Mouse (Mus musculus) CD4-positive, CD25-positive, alpha-beta regulatory T cell, adult 4 months (primary cell): ENCODE measurements around the gene Actr1b. TPM values are rescaled to one million over a fixed set of nuclear protein-coding genes. Genes with fewer than 3 reads are reported as not detected.
A peak's percentile ranks its signal among the peaks of the same experiment; 100 is the strongest.
"Not testable (repeated sequence)": the region's sequence is repeated elsewhere in the genome, so short reads cannot be mapped to it uniquely, and the experiment has no call there.

Experiments used
- ATAC-seq: one replicate; pipeline ENCODE4 v1.8.0; 2017
- polyA plus RNA-seq, 2 experiments: library from polyadenylated mRNA; unstranded; fragments of 100-300 nt; shearing (Covaris generic); gene quantifications; one replicate each; pipeline ENCODE4 v1.2.1; 2017

Actr1b gene
- polyA plus RNA-seq, 2 experiments from 2014 or later: 39.0 to 63.5 TPM

DNA sequence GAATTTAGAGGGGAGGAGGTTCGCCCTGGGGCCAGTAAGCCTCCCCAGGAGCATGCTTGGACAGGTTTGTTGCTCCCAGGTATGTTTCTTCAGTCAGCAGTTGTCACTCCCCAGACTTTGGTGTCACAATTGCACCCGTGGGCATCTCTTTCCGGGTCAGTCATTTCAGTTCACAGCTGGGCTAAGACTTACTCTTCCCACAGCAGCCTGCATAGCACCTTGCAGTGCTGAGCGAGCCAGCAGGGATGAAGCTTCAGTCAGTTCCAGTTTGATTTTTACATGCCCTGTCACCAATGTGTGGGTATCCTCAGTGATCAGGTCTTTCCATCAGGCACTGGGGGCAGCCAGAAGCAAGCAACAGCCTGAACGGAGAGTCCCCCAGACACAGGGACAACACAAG, 17.2 kb downstream of the Actr1b start:
- ATAC-seq: no peak

DNA sequence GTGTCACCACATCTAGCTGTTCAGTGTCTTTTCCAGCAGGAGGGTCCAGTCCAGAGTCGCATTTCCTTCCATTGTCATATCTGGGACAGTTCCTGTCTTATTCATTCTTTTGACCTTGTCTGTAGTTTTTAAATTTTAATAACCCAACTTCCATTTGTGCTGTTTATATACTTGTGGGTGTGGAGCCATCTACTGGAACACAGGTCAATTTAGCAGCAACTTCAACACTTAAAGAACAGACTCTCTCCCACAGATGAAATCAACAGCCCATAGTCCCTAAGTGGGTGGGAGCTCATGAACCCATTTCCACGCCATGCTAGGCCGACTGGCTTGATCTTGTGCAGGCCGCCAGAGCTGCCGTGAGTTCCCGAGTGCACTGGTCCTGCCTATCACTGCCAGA, 17.8 kb downstream of the Actr1b start:
- no peak for ATAC-seq

DNA sequence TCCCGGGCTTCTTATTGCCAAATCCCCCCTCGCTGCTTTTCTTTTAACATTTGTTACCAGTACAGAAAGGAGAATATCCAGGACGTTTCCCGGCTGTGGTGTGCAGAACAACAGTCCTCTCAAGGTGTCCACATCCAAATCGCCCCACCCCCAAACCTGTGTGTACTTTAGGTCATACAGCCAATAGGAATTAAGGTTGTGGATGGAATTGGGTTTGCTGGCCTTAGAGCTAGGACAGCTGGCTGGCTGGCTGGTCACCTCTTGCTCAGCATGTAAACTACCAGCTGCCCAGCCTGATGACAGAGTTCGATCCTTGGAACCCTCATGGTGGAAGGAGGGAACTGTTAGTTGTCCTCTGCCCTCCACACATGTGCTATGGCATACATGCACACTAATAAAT, 19.4 kb downstream of the Actr1b start:
- ATAC-seq: no peak

DNA sequence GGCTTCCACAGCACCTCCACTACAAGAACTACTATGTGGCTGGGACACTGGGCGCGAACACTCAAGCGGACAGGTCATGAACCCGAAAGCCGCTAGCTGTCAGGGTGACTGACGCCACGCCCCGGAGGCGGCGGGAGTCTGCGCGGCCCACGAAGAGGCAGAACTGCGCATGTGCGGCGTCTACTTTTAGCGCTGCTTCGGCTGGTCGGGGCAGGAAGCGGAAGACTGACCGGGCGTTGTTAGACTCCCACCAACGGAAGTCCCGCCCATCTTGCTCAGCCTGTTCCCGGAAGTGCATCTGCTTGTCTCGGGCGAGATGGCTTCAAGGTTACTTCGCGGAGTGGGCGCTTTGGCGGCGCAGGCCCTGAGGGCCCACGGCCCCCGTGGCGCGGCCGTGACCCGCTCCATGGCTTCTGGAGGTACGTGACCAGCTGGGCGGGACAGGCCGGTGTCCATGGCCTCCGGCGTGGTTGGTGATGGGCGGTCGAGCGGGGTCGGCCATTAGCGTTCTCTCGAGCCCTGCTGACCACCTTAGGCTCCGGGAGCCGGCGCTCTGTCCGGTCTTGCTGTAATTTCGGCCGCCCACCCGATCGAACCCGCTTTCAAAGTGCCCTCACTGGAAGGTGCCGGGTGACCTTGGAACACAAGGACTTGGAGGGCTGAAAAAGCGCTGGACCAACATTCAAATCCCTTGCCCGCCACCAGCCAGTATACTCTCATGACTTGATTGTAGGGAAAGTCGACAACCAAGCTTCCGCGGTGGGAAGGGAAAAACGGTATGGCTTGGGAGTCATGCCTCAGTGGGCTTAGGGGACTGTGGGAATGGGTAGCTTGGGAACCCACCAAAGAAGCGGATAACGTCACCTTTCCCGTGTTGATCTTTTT, 22.7 kb downstream of the Actr1b start, which contains the start of gene Cox5b:
TSS of gene Cox5b (plus strand) at position 179 of the 885 bp plus-strand sequence.
- peak; percentile 98 for ATAC-seq

DNA sequence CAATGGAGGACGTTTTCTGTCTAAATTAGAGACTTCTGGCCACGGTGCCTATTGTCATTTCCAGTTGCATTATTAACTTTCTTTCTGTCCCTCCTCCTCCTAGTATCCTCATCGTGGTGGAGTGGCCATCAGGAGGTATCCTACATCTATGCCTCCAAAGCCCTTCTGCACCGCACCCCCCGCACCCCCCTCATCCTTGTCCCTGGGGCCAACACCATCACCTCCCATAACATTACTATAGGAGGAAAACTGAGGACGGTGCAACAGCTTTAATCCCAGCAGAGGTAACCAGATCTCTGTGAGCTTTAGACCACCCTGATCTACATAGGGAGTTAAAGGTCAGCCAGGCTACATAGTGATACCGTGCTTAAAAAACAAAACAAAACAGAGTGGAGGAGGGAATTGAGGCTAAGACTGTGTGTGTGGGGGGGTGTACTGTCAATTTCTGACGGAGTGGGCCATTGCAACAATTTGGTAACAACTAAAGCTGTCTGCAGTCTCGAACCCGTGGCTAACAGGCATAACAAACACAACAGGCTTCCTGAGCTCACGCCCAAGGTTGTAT, 23.5 kb downstream of the Actr1b start:
- no peak for ATAC-seq

DNA sequence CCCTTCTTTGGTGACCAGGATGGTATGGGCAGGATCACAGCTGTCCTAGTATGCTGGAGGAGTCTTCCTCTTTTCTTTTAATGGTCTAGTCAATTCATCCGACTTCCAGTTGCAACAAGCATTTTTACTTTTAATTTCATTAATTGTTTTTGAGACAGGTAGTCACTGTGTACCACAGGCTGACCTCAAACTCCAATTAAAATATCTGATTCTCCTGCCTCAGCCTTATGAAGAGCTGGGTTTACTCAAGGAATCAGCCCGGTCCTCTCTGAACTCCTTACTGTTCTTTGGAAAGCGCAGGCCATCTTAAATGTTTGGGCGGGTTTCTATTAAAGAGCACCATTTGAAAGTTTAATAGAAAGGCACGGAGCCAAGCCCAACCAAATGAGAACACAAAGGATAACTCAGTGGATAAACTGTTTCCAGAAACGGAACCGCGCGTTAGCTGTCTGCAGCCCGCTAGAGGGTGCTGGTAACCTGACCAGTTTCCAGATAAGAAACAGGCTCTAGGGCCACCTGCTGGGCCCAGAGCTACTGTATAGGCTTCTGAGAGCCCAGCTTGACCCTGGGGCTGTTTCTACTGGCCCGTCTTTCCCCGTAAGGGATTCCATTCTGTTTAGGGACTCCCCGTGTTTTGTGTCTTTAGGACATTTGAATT, 30.3 kb downstream of the Actr1b start:
- ATAC-seq: peak; percentile 68

DNA sequence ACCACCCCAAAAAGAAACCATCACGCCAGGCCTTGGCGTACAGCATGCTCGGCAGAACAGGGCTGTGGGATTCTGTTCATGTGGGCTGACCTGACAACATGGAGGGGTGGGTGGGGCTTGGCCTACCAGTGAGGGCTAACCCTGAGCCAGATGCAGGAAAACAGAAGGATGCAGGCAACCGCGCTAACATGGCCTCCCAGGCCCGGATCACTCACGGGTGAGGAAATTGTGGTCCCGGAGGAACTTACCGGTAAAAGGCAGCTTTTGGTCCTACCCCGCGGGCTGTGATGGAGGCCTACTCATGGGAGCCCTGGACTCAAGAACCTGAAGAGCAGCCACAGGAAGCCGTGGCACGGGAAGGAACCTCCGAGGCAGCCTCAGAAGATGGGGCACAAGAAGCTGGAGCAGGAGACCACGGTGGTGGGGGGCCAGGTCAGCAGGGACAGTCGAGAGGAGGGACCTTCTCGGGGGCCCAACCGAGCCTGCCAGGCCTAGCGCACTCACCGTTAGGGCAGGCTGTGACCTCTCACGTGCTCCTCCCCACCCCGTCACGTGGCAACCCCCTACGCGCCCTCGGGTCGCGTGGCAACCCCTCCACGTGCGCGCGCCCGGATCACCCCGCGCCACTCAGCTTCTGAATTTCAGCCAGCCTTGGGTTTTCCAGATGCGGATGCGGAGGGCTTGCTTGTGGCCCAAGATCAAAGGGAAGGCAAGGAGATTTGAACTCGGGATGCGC, 31.4 kb downstream of the Actr1b start, which contains the start of gene Fam178b:
TSS of gene Fam178b (minus strand) at position 564 of the 736 bp plus-strand sequence.
- no peak for ATAC-seq

DNA sequence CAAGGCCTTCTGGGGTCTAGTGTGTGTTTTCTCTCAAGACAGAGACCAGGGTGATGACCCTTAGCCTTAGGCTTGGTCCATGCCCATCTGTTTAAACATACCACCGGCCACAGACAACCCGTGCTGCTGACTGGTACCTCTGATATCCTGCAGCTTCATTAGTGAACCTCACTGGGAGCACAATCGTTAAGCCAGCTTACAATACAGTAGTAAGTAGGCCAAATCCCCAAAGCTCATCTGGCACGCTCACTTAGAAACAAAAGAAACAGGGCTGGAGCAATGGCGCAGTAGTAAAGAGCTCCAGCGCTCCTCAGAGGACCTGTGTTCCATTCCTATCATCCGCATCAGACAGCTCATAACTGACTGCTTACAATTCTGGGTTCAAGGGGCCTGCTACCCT, 33.3 kb downstream of the Actr1b start:
- ATAC-seq: no peak

DNA sequence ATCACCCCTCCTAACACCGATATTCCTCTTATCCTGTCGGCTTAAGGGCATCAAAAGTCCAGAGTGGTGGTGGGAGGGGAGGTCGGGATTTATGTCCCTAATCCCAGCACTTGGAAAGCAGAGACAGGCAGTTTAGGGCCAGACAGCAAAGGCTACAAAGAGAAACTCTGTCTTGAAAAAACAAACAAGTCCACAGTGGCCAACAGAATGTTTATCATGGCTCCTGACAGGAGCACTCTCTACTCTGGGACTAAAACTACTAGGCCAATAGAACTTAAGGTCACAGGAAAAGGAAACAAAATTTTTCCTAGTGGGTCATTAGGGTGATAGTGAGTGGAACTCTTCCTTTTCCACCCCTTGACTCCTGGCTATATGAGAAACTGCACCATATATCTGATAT, 39.3 kb downstream of the Actr1b start:
- ATAC-seq: no peak

DNA sequence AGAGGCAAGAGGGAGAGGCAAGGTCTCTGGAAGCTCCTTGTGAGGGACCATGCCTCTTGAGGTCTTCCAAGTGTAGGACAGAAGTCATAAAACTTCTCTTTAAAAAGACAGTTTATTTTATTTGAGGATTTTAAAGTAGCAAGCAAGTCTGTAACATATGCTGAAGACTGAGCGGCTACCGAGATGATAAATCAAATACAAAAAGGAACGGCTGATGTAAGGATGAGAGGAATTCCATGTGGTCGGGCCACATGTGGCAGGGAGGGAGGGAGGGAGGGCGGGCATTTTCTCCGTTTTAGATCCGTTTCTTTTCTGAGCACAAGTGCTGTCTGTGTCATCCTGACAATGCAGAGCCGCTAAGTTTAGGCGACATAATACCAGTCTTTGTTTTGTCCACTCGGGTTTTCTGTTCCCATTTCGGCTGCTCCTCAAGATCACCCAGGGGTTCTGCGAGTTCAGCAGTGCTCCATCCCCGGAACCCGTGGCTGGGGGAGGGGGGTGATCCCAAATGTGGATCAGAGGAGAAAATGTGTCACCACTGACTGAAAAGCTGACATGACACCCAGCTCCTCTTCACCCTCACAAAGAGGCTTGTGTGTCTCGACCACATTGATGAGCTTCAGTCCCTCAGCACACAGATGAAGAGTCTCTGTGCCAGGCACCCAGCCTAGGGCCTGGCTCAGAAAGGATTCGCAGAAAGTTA, 41.4 kb downstream of the Actr1b start:
- ATAC-seq: no peak

DNA sequence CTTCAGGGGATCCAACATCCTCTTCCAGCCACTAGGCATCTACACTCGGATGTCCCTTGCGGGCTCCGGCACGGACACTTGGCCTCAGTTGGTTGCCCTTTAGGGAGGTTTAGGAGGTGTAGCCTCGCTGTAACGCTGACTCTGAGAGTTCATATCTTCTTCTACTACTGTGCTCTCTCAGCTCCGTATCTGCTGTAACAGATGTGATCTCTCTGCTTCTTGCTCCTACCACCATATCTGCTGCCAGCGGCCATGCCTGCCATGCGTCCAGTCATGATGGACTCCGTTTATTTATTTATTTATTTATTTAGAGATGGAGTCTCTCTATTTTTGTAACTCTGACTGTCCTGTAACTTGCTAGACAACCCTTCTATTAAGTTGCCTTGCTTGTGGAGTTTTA, 43.0 kb downstream of the Actr1b start:
- no peak for ATAC-seq

DNA sequence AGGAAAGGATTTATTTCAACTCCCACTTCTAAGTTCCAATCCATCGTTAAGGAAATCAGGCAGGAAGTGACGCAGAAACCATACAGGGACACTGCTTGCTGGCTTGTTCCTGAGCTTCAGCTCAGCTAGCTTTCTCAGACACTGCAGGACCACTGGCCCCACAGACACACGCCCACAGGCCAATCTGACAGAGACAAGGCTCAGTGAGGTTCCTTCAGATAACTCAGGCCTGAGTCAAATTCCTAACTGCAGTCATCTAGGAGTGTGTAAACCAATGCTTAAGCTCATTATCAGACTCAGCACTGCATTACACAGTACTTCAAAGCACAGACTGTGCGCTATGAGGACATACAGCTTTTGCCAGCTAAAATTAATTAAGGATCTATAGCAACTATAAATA, 44.0 kb downstream of the Actr1b start:
- no peak for ATAC-seq

DNA sequence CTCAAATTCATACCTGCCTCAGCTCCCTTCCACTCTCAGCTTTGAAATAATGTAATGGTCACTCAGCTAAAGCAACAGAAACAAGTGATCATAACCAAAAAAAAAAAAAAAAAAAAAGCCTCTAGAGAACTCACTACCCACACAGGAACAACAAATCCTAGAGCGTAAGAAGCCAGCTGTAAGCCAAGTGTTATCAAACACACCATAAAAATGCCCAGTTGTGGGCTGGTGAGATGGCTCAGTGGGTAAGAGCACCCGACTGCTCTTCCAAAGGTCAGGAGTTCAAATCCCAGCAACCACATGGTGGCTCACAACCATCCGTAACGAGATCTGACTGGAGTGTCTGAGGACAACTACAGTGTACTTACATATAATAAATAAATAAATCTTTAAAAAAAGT, 46.2 kb downstream of the Actr1b start:
- ATAC-seq: not testable (repeated sequence)

DNA sequence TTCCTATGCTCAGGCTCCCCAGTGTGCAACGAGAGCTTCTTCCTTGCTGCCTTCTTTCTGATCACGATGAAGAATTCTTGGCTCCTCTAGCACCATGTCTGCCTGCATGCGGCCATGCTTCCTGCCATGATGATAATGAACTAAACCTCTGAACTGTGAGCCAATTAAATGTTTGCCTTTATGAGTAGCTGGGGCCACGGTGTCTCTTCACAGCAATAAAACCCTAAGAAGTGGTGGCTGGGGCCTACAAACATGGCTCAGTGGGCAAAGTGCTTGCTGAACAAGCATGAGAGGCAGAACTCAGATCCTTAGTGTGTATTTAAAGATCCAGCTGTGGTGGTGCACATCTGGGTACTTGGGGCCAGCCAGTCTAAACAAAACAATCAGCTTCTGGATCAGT, 48.3 kb downstream of the Actr1b start:
- no peak for ATAC-seq

DNA sequence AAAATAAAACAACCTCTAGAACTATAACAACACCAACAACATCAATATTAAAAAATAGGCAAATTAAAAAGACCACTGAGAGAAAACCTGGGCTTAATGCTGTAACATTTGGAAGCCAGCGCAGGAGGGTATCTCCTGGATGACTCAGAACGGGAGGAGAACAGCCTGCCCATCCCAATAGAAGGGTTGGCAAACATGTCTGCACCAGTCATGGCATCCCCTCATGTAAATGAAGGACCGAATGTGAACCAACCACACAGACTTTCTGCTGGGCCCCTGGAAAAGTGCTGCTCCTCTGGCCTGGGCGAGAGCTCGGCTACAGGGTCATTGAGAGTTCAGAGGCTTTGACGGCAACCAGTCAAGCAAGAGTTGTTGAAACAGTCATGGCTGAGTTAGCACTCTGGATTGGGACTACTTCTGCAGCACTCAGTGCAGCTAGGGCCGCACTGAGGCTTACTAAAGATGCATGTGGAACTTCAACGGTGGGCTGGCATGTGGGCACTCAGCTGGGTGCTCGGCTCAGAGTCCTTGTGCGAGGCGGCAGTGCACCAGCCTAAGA, 49.0 kb downstream of the Actr1b start:
- no peak for ATAC-seq

DNA sequence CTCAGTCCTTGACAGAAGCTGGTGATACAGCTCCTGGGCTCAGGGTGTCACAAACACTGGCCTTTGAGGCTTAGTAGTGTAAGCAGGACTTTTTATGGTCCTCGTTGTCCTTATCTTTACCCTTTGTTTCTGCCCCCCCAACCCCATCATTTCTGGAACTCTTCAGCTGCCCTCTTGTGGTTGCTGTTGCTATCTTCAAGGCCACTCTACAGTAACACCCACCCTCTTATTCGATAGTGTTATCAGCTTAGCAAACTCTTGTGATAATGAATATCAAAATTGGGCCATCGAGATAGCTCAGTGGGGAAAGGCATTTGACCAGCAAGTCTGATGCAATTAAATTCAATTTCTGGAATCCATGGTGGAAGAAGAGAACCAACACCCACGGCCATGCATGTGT, 49.8 kb downstream of the Actr1b start:
- no peak for ATAC-seq

DNA sequence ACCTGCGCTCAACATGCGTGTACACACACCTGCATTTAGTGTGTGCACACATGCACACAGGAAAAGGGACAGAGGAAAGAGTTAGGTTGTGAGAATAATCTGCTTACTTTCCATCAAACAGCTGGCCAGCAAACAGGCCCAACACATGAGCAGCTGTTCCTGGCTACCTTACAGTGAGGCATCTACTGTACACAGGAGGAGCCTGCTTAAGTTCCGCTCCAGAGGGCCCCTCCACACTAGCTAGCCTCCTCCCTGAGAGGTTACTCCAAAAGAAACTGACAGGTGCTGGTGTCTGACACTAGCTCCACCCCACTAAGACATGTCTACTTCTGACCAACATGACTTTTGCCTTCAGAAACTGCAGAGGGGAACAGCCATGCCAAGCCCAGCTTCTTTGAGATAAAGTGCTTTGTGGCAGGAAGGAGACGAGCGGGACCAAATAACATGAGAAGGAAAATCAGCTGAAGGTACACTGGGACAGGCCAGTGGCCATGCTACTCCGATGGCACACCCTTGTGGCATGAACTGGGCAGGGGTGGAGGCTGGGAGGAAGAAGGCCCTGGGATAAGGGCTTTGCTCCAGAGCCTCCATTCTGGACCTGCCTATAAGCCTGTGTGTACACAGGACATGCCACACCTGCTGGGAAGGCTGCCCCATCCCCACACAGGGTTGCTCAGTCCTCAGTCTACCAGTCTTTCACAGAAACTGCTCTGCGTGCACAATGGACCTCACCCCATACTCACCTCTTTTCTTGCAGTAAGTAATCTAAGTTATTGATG, 55.4 kb downstream of the Actr1b start:
- ATAC-seq: no peak

DNA sequence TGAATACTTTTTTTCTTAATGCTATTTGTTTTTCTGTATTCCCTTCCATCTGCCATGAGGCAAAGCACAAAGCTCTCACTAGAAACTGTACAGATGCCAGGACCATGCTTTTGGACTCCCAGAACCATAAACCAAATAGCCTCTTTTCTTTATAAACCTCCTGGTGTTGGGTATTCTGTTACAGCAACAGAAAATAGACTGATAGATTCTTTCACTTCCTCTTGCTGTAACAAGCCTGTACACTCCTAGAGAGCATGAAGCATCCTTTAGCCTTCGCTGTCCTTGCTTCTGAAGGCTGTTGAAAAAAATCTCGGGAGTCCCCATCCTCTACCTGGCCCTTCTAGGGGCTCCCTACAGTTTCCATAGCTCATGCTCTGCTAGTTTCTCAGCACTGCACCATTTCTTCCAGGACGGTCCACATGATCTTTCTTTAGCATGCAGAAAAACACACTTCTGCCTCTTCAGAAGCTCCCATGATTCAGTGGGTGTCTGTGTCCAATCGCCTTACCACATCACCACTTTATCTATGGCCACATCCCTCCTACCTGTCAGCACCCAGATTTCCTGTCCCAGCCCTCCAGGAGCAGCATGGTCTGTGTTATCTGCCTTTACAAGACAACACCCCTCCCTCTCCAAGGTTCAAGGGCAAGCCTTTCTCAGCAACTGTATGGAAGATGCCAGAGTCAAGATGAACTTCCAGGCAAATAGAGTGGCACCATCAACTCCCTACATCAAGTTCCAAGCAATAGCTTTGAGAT, 56.4 kb downstream of the Actr1b start:
- no peak for ATAC-seq

DNA sequence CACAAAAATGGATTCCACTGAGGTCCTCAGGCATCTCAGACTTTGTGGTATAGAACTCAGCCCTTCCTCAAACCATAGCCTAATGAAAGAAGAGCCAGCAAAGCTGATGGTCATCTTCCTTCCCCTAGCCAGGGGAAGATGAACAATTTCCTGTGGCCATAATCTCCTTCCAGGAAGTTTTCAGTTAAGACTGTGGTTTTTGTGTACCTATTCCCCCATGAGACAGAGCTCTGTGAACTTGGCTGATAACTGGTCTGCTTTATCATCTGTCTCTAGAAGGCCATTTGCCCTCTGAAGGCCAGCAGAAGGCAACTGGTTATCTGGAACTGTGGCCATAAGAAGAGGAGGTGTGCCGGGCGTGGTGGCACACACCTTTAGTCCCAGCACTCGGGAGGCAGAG, 58.0 kb downstream of the Actr1b start:
- no peak for ATAC-seq

DNA sequence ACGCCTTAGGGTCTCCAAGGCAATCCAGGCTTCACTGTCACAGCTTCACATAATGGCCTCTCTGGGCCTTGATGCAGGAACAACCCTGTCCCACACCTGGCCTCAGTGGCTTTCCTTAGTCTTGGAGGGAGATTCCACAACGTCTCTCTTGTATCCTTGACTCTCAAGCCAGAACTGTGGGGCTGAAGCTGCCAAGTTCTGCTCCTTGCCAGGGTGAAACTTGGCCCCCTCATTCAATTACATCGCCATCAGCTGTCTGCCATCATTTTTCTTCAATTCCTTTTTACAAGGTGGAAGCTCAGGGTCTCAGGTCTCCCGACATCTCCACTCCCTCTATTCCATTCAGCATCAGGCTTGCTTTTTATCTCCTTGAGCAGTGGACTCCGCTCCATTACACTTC, 59.2 kb downstream of the Actr1b start:
- no peak for ATAC-seq
